Mouse (Mus musculus) liver, embryonic 14.5 days (tissue): ENCODE measurements around the gene Rxfp2.

Experiments
- CTCF ChIP-seq: IDR thresholded peaks from 2 replicates; pipeline ENCODE4 v1.5.1; 2016; ENCODE audit warnings: antibody characterized with exemption, low read depth, control low read depth
- EP300 ChIP-seq: IDR thresholded peaks from 2 replicates; pipeline ENCODE4 v1.6.1; 2016; ENCODE audit warnings: antibody characterized with exemption, low read depth

GRCm38 (mm10) chr5:149977027-149977426 is 41.4 kb upstream of the Rxfp2 start:
- TF ChIP-seq EP300 (no peak), CTCF (no peak)
